8 mouse cellular contexts compared by ENCODE assay signal in genomic region chr1:136141176-136141950, GRCm38 (mm10). TPM values are rescaled to one million over a fixed set of nuclear protein-coding genes. Genes with fewer than 3 reads are reported as not detected.
A peak's percentile ranks its signal among the peaks of the same experiment; 100 is the strongest.
DNase-seq lines count a peak whose midpoint lies in the region; ATAC-seq lines count a peak whose summit lies in the region.

No protein-coding gene starts in this region.

- H3K9me3 ChIP-seq in hindbrain, embryonic 13.5 days = no peaks in the 10 kb centered on the region
- no peaks in the 10 kb centered on the region for H3K9me3 ChIP-seq in midbrain, embryonic 14.5 days (ENCODE audit: control insufficient read depth, low read length)

- H3K4me3 ChIP-seq in hindbrain, embryonic 13.5 days = no peak overlapping the region
- no peak overlapping the region for H3K4me3 ChIP-seq in midbrain, embryonic 14.5 days (replicated peaks; ENCODE audit: low read depth, low read length)

- peak overlapping the region; percentile 80 for H3K4me2 ChIP-seq in hindbrain, embryonic 13.5 days
- no peak overlapping the region for H3K4me2 ChIP-seq in midbrain, embryonic 14.5 days (ENCODE audit: low read length)

- H3K36me3 ChIP-seq in hindbrain, embryonic 13.5 days = peaks cover 23% of the 10 kb centered on the region
- H3K36me3 ChIP-seq in midbrain, embryonic 14.5 days (ENCODE audit: control insufficient read depth, insufficient read depth, low read length) = peaks cover 20% of the 10 kb centered on the region

- peak overlapping the region; percentile 73 for H3K27ac ChIP-seq in hindbrain, embryonic 13.5 days
- peak overlapping the region; percentile 39; the same call in 1 of the 2 replicates for H3K27ac ChIP-seq in midbrain, embryonic 14.5 days (replicated peaks; ENCODE audit: low read depth, low read length)

- no peaks in the 10 kb centered on the region for H3K27me3 ChIP-seq in hindbrain, embryonic 13.5 days
- no peaks in the 10 kb centered on the region for H3K27me3 ChIP-seq in midbrain, embryonic 14.5 days (ENCODE audit: control insufficient read depth, insufficient read depth, low read length)

- H3K9ac ChIP-seq in hindbrain, embryonic 13.5 days = 0 out of 2 replicates have a peak overlapping the region, but pooled peaks have one; percentile 51
- no peak overlapping the region; the same call in 1 of the 2 replicates for H3K9ac ChIP-seq in midbrain, embryonic 14.5 days (replicated peaks; ENCODE audit: low read length)

- no peak for ATAC-seq in hindbrain, embryonic 13.5 days (ENCODE audit: low FRiP score)
- no peak for ATAC-seq in midbrain, embryonic 14.5 days (ENCODE audit: low FRiP score, low TSS enrichment)

- WGBS in hindbrain, embryonic 13.5 days = 79% methylated on average over 11 of the region's 11 CpGs
- 79% methylated on average over 11 of the region's 11 CpGs for WGBS in midbrain, embryonic 14.5 days

- DNase-seq in layer of hippocampus, adult 11-12 months (ENCODE audit: low spot score) = peak; percentile 80
- DNase-seq in layer of hippocampus, adult 9-10 months (ENCODE audit: low spot score) = no peak
- DNase-seq in cerebellum, adult 9-10 months = peak; percentile 53
- DNase-seq in midbrain, embryonic 14.5 days = no peak
- DNase-seq in right cerebral cortex, postnatal 36 days (ENCODE audit: low spot score in 2 of 2) = no peak
- no peak for DNase-seq in heart, postnatal 4 days
- DNase-seq in kidney, postnatal 14 days = no peak

- peaks cover 86% of the 10 kb centered on the region for H3K4me1 ChIP-seq in hindbrain, embryonic 13.5 days (replicated peaks)
- H3K4me1 ChIP-seq in midbrain, embryonic 14.5 days (ENCODE audit: control insufficient read depth, insufficient read depth, low read length) = peaks cover 76% of the 10 kb centered on the region

RNA-seq across cellular contexts. Expression of gene Kif21b, which starts 10.2 kb away (rescaled TPM):
- 43.7 and 44.2 TPM in 2 replicates for polyA plus RNA-seq in hindbrain, embryonic 13.5 days (2015; fragmentation: Nextera tagmentation; extraction: Ambion mirVana)
- 56.4 and 65.9 TPM in 2 replicates for polyA plus RNA-seq in midbrain, embryonic 14.5 days (2014; fragmentation: Nextera tagmentation; extraction: Ambion mirVana)
- total RNA-seq in heart, postnatal 4 days (2021) = 1 to 10 TPM; 1.7 to 2.3 TPM

Comparison
In these comparisons a context has a peak if more than half of its experiments do, and no peak if none do; other contexts are left out.
1. DNase-seq: peak in layer of hippocampus, adult 11-12 months (single experiment) and cerebellum, adult 9-10 months (single experiment); none in layer of hippocampus, adult 9-10 months (single experiment), midbrain, embryonic 14.5 days (single experiment), right cerebral cortex, postnatal 36 days (0 of 2), heart, postnatal 4 days (single experiment) and kidney, postnatal 14 days (single experiment).